Comparison of ENCODE assay signal across 10 mouse cellular contexts in genomic region chr11:68383519-68383918, GRCm38 (mm10). TPM values are rescaled to one million over a fixed set of nuclear protein-coding genes. Genes with fewer than 3 reads are reported as not detected.
A peak's percentile ranks its signal among the peaks of the same experiment; 100 is the strongest.
DNase-seq lines count a peak whose midpoint lies in the region; ATAC-seq lines count a peak whose summit lies in the region.
"Had no signal": no experiment of that assay in that cellular context is flagged by ENCODE, and none has a peak within 500 bp of the region (broad histone marks: within the 10 kb centered on the region; RNA-seq: fewer than 3 reads in every experiment).

No protein-coding gene starts in this region.

- H3K4me1 ChIP-seq in heart, embryonic 12.5 days (replicated peaks) = peaks cover 36% of the 10 kb centered on the region
- peaks cover 51% of the 10 kb centered on the region for H3K4me1 ChIP-seq in embryonic facial prominence, embryonic 13.5 days
- peaks cover 47% of the 10 kb centered on the region for H3K4me1 ChIP-seq in hindbrain, embryonic 15.5 days (replicated peaks)
- peaks cover 33% of the 10 kb centered on the region for H3K4me1 ChIP-seq in neural tube, embryonic 11.5 days (ENCODE audit: control insufficient read depth, insufficient read depth, low read length)

- H3K36me3 ChIP-seq in heart, embryonic 12.5 days = no peaks in the 10 kb centered on the region
- no peaks in the 10 kb centered on the region for H3K36me3 ChIP-seq in embryonic facial prominence, embryonic 13.5 days
- no peaks in the 10 kb centered on the region for H3K36me3 ChIP-seq in hindbrain, embryonic 15.5 days
- no peaks in the 10 kb centered on the region for H3K36me3 ChIP-seq in neural tube, embryonic 11.5 days (ENCODE audit: control insufficient read depth, insufficient read depth, low read length)

- peak overlapping the region; percentile 87 for H3K4me2 ChIP-seq in heart, embryonic 12.5 days
- peak overlapping the region; percentile 95 for H3K4me2 ChIP-seq in embryonic facial prominence, embryonic 13.5 days
- H3K4me2 ChIP-seq in hindbrain, embryonic 15.5 days = peak overlapping the region; percentile 96
- H3K4me2 ChIP-seq in neural tube, embryonic 11.5 days (ENCODE audit: low read depth) = peak overlapping the region; percentile 96

- intact Hi-C loops in heart, postnatal 25 days (cut with DNase I) = no loop called here

- H3K27me3 ChIP-seq in heart, embryonic 12.5 days (replicated peaks) = peaks cover 83% of the 10 kb centered on the region
- peaks cover 76% of the 10 kb centered on the region for H3K27me3 ChIP-seq in embryonic facial prominence, embryonic 13.5 days
- peaks cover 46% of the 10 kb centered on the region for H3K27me3 ChIP-seq in hindbrain, embryonic 15.5 days
- peaks cover 37% of the 10 kb centered on the region for H3K27me3 ChIP-seq in neural tube, embryonic 11.5 days (ENCODE audit: control insufficient read depth, insufficient read depth, low read length)

- no peak overlapping the region for H3K9ac ChIP-seq in heart, embryonic 12.5 days
- no peak overlapping the region for H3K9ac ChIP-seq in embryonic facial prominence, embryonic 13.5 days
- no peak overlapping the region for H3K9ac ChIP-seq in hindbrain, embryonic 15.5 days
- H3K9ac ChIP-seq in neural tube, embryonic 11.5 days (ENCODE audit: low read length) = peak overlapping the region; percentile 48

- no peak overlapping the region for H3K27ac ChIP-seq in heart, embryonic 12.5 days (ENCODE audit: poor library complexity, severe bottlenecking)
- H3K27ac ChIP-seq in embryonic facial prominence, embryonic 13.5 days = no peak overlapping the region
- H3K27ac ChIP-seq in hindbrain, embryonic 15.5 days (replicated peaks) = no peak overlapping the region
- H3K27ac ChIP-seq in neural tube, embryonic 11.5 days (ENCODE audit: low read depth, low read length) = no peak overlapping the region

- peak overlapping the region; percentile 67 for H3K4me3 ChIP-seq in heart, embryonic 12.5 days
- H3K4me3 ChIP-seq in embryonic facial prominence, embryonic 13.5 days = peak overlapping the region; percentile 66
- peak overlapping the region; percentile 53 for H3K4me3 ChIP-seq in hindbrain, embryonic 15.5 days
- H3K4me3 ChIP-seq in neural tube, embryonic 11.5 days (ENCODE audit: low read depth, low read length) = peak overlapping the region; percentile 67

- no peaks in the 10 kb centered on the region for H3K9me3 ChIP-seq in heart, embryonic 12.5 days (replicated peaks)
- H3K9me3 ChIP-seq in embryonic facial prominence, embryonic 13.5 days = no peaks in the 10 kb centered on the region
- no peaks in the 10 kb centered on the region for H3K9me3 ChIP-seq in hindbrain, embryonic 15.5 days
- H3K9me3 ChIP-seq in neural tube, embryonic 11.5 days (ENCODE audit: control insufficient read depth, low read length) = no peaks in the 10 kb centered on the region

- 7% methylated on average over 10 of the region's 10 CpGs for WGBS in heart, embryonic 12.5 days
- 6% methylated on average over 10 of the region's 10 CpGs for WGBS in embryonic facial prominence, embryonic 13.5 days
- WGBS in hindbrain, embryonic 15.5 days = 12% methylated on average over 10 of the region's 10 CpGs
- WGBS in neural tube, embryonic 11.5 days = 1% methylated on average over 10 of the region's 10 CpGs

- ATAC-seq in heart, embryonic 12.5 days (ENCODE audit: insufficient number of reproducible peaks, low FRiP score) = no peak
- no peak for ATAC-seq in embryonic facial prominence, embryonic 13.5 days (ENCODE audit: insufficient number of reproducible peaks, insufficient read depth, low FRiP score, low TSS enrichment, low read depth)
- no peak for ATAC-seq in hindbrain, embryonic 15.5 days (ENCODE audit: low FRiP score, low read depth)
- no peak for ATAC-seq in neural tube, embryonic 11.5 days (ENCODE audit: insufficient read depth, low FRiP score, low TSS enrichment)
- ATAC-seq in activated CD4-positive, CD25-positive, alpha-beta regulatory T cell, adult 4 months = no peak

- DNase-seq in heart, postnatal 25 days (ENCODE audit: low spot score) = no peak
- peak; percentile 50 for DNase-seq in neural tube, embryonic 11.5 days (ENCODE audit: low spot score)
- no peak for DNase-seq in spleen, postnatal 14 days (ENCODE audit: low spot score in 2 of 2)
- DNase-seq in layer of hippocampus, postnatal 14 days (ENCODE audit: low spot score in 2 of 2) = no peak
- DNase-seq: cerebellum, adult 18-20 months; lung, adult 2 months had no signal

RNA-seq across cellular contexts. Expression of gene Ntn1, which starts 17.1 kb away (rescaled TPM):
- polyA plus RNA-seq in heart, embryonic 12.5 days (2016; fragmentation: Nextera tagmentation; extraction: Ambion mirVana) = 38.6 and 41.9 TPM in 2 replicates
- 10 to 100 TPM; 53.0 to 54.8 TPM for total RNA-seq in heart, postnatal 25 days (2021)
- polyA plus RNA-seq in embryonic facial prominence, embryonic 13.5 days (2015; fragmentation: Nextera tagmentation; extraction: Ambion mirVana) = 7.1 and 9.4 TPM in 2 replicates
- 22.0 and 24.8 TPM in 2 replicates for polyA plus RNA-seq in hindbrain, embryonic 15.5 days (2015; fragmentation: Nextera tagmentation; extraction: Ambion mirVana)
- 10.0 and 11.5 TPM in 2 replicates for polyA plus RNA-seq in neural tube, embryonic 11.5 days (2014; fragmentation: Nextera tagmentation; extraction: Ambion mirVana)
- under 1 TPM; 0.17 to 0.41 TPM for polyA plus RNA-seq in activated CD4-positive, CD25-positive, alpha-beta regulatory T cell, adult 4 months (2017; shearing (Covaris generic))
- total RNA-seq in layer of hippocampus, postnatal 14 days (2021) = 1 to 10 TPM; 7.1 to 7.4 TPM

RNA-seq across cellular contexts. Expression of gene Pik3r5, which starts 48.4 kb away (rescaled TPM):
- 0.14 and 0.21 TPM in 2 replicates for polyA plus RNA-seq in heart, embryonic 12.5 days (2016; fragmentation: Nextera tagmentation; extraction: Ambion mirVana)
- total RNA-seq in heart, postnatal 25 days (2021) = 1 to 10 TPM in 1 of 2 experiments, under 1 TPM in 1; 0.70 to 1.1 TPM
- polyA plus RNA-seq in embryonic facial prominence, embryonic 13.5 days (2015; fragmentation: Nextera tagmentation; extraction: Ambion mirVana) = 0.67 and 0.79 TPM in 2 replicates
- 0.30 and 0.47 TPM in 2 replicates for polyA plus RNA-seq in hindbrain, embryonic 15.5 days (2015; fragmentation: Nextera tagmentation; extraction: Ambion mirVana)
- 1.2 and 2.1 TPM in 2 replicates for polyA plus RNA-seq in neural tube, embryonic 11.5 days (2014; fragmentation: Nextera tagmentation; extraction: Ambion mirVana)
- 10 to 100 TPM; 17.1 to 20.0 TPM for polyA plus RNA-seq in activated CD4-positive, CD25-positive, alpha-beta regulatory T cell, adult 4 months (2017; shearing (Covaris generic))
- total RNA-seq in layer of hippocampus, postnatal 14 days (2021) = 1 to 10 TPM; 1.6 to 2.0 TPM
